Mouse (Mus musculus) large intestine, adult 2 months (tissue): ENCODE measurements around the gene Mgat3. TPM values are rescaled to one million over a fixed set of nuclear protein-coding genes. Genes with fewer than 3 reads are reported as not detected.

Experiments
- DNase-seq: peaks from one replicate; pipeline ENCODE4 v3.0.0-alpha.2; 2012; ENCODE audit warnings: low read depth, low spot score
- WGBS: fragments of 180-500 bp; shearing (Covaris S2); methylation state at CpG from one replicate; pipeline ENCODE4 v1.1.7; 2018; 5-methylcytosine and 5-hydroxymethylcytosine counted together
- polyA plus RNA-seq: library from polyadenylated mRNA; depleted of rRNA; stranded (reverse); fragments of >200 nt; gene quantifications from 2 replicates; pipeline ENCODE4 v1.2.3, GENCODE M21; 2012; rRNA removed

Mgat3 gene
- polyA plus RNA-seq = 41.9 and 56.6 TPM in 2 replicates

DNA sequence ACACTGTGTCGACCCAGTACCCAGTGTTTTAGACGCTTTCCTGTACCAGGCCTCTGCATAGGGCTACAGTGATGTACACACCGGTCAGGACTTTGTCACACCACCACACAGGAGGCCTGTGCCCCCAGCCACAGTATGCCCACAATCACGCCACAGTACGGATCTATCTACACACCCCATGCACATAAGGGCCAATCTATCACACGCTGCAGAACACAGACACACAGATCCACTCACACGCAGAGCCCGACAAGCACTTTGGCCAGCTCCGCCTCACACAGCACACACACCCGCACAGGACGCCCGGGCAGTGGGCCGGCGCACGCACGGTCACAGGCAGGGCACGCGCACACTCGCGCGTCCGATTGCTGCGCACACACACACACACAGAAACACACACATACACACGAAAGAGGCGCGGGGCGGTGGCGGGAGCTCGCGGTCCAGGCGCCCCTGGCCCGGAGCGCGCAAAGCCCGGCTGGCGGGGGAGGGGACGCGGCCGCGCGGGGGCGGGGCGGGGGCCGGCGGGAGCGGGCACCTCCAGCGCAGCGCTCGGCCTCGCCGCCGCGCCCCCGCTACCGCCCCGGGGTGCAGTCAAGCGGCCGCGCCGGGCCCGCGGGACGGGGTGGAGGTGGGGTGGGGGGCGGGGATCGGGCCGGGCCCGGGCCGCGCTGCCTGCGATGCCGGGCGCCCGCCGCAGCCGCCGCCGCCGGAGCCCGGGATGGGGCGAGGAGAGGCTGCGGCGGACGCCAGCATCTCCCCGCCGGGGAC is at the start of gene Mgat3:
Gene Mgat3, plus strand, starts transcription at position 721 of the 771 bp plus-strand sequence.
- DNase-seq = no peak

DNA sequence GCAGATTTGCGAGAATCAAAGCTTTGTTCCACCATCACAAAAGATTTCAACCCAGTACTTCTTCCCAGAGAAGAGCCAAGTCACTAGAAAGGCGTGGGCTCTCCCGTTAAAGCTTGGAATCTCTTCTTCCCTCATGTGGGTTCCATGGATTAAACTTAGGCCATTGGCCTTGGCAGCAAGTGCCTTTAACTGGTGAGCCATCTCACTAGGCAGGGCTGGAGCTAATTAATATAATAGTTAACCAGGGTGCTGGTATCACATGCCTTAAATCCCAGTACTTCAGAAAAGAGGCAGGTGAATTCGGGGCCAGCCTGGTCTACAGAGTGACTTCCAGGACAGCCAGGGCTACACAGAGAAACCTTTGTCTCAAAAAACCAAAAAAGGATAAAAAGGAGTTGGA is 48.9 kb upstream of the Mgat3 start:
- DNase-seq = no peak
- 80% methylated on average over 4 of the region's 4 CpGs for WGBS

More for the DNA sequence above, at the start of gene Mgat3:
- 5% methylated on average over 76 of the region's 85 CpGs for WGBS

DNA sequence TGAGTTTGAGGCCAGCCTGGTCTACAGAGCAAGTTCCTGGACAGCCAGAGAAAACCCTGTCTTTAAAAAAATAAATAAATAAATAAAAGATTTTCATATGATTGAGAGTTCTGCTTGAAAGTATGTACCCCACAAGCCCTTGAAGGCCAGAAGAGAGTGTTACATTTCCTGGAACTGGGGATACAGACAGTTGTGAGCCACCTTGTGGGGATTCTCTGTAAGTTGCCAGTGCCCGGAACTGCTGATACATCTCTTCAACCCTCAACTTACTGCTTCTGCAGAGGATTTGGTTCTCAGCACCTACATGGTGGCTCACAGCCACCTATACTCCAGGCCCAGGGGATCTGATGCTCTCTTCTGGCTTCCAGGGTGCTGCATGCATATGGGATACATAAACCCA is 46.3 kb upstream of the Mgat3 start:
- 43% methylated on average over 1 of the region's 1 CpGs for WGBS
- DNase-seq = no peak

DNA sequence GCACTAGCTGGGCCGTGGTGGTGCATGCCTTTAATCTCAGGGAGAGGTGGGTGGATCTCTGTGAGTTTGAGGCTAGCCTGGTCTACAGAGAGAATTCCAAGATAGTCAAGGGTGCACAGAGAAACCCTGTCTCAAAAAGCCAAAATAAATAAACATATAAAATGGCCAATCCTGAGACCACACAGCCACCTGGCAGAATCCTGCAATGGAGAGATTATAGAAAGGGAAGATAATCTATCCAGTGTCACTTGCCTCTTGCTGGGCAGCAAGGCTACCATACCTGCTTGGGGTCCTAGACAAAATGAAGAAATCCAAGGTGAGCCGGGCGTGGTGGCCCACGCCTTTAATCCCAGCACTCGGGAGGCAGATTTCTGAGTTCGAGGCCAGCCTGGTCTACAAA is 43.5 kb upstream of the Mgat3 start:
- DNase-seq = no peak
- 85% methylated on average over 6 of the region's 6 CpGs for WGBS

DNA sequence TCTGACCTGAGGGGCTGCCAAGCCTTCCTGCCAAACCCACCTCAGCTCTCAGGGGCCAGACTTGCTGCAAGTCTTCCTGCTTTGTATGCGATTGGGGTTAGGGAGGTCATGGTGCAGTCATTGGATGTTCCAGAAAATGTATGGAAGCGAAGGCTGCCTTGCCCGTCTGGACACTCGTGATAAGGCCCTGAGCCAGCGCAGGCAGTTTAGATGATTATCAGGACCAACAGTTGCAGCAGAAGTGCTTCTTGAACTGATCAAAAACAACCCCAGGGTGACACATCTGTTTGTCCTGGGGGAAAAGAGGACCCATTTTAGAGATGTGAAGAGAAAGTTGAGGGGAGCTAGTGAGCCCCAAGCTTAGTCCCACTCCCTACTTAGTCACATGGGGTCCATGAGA is 42.8 kb upstream of the Mgat3 start:
- DNase-seq = no peak
- WGBS = 85% methylated on average over 5 of the region's 5 CpGs

DNA sequence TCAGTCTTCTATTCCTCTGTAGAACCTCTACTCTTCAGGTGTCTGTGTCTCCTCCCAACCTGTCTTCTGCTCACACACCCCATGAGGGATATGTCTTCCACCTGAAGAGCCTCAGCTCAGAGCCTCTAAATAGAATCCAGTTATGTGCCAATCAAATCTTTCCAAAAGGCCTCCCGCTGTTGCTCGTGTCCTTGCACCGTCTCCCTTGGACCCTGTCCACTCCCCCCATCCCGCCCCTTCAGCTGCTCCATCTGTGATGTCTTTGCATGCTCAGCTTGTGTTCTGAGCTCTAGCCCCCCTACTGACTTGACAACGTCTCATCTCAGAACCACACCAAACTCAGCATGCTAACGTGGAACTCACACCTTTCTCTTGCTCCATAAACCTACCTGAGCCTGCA is 42.1 kb upstream of the Mgat3 start:
- 80% methylated on average over 6 of the region's 6 CpGs for WGBS
- DNase-seq = no peak

DNA sequence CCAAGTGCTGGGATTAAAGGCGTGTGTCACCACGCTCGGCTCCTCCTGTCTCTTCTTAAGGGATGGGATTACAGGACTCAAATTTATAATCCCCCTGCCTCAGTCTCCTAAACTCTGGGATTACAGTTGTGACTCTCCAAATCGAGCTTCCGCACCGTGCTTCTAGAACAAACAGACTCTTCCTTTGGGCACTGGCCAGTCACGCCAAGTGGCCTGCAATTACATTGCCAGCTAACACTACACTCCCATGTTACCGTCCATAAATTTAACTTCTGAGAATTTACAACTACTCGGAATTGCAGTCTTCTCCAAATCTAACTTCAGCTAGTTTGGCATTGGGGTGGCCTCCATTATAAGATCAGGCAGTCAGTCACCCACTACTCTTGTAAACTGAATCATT is 41.1 kb upstream of the Mgat3 start:
- WGBS = 42% methylated on average over 9 of the region's 9 CpGs
- no peak for DNase-seq

DNA sequence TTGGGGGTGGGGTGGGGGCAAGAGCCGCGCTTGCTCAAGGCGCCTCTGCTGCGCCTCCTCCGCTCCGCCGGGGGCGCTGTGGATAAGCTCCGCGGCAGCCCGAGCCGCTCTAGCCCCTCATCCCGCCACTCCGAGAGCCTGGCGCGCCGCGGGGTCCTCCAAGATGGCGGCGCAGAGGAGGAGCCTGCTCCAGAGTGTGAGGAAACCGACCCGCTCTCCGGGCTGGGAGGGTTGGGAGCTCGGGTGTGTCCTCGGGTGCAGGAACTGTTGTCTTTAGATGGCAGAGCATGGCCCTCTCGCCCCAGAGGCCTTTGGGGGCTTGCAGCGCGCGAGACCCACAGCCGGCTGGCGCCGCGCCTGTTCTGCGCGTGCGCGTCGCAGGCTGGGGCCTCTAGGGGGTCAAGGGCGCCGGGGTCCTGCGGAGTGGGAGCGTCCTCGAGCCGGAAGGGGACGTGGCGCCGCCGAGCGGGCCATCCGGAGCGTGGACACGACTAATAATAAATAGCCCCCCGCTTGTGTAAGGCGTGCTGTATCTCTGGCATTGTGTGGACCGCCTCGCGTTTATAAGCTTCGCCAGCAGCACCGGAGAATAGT is 40.4 kb upstream of the Mgat3 start, which contains the start of gene Tab1:
Gene Tab1, plus strand, starts transcription at position 135 of the 594 bp plus-strand sequence.
- peak; percentile 62 for DNase-seq
- WGBS = under 1% methylated on average over 59 of the region's 59 CpGs

DNA sequence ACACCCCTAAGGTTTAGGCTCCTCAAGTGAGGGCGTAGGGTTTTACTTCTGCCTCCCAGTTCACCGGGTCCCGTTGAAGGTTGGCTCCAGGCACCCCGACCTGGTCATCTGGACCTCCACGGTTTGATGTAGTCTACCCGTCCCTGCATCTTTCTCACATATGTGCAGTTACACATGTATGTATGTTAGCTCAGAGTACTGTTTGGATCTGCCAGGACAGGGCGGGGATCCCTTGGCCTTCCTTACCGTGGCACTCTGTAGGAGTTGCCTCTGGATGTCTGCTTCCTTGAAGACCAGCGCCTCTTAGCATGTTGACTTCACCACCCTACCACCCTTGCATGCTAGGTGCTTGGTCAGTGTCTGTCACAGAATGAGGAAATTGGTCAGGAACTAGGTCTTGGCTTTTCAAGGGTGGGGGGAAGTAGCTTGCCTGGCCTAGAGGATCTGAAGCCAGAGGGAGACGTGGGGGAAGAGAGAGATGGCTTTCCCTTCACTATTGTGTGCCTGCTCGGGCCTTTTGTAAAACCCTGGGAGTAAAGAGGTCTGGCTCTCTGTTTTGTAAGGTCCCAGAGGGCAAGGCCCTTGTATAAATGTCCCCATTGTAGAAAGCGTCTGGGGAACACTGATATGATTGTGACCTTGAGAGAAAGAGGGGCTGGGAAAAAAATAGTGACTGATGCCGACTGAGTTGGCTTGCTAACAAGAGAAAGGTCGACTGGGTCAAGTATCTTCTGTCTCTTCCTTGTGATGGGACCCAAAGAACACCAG is 39.7 kb upstream of the Mgat3 start:
- WGBS = 2% methylated on average over 14 of the region's 14 CpGs
- DNase-seq = no peak

DNA sequence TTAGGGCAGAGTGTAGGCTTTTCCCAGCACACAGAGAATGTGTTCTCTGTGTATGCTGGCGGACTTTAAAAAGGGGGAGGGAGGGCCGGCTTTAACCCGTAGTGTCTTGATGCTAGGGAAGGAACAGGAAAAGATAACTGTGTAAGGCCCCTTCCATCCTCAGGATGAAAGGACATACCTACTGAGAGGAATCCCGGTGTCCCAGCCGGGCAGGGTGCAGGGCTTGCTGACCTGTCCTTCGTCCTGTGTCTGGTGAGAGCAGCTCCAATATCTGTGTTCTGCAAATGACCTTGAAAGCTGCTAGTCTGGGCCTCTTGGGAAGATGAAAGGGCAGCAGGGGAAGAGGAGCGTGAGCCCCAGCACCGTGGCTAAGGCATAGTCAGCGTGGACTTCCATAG is 39.1 kb upstream of the Mgat3 start:
- WGBS = 43% methylated on average over 9 of the region's 9 CpGs
- no peak for DNase-seq

DNA sequence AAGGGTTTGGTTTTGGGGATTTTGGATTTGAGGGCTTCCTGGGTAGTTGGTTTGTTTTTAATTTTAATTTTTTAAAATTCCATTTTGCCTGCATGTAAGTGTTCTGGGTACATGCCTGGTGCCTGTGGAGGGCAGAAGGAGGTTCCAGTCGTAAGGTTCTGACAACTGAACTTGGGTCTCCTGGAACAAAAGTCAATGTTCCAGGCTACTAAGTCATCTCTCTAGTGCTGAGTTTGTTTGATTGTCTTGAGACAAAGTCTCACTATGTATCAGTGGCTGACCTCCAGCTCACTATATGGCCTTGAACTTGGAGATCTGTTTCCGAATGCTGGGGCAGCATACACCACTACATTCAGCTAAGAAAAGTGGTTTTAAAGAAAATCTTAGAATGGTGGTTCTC is 38.0 kb upstream of the Mgat3 start:
- 81% methylated on average over 2 of the region's 2 CpGs for WGBS
- no peak for DNase-seq

DNA sequence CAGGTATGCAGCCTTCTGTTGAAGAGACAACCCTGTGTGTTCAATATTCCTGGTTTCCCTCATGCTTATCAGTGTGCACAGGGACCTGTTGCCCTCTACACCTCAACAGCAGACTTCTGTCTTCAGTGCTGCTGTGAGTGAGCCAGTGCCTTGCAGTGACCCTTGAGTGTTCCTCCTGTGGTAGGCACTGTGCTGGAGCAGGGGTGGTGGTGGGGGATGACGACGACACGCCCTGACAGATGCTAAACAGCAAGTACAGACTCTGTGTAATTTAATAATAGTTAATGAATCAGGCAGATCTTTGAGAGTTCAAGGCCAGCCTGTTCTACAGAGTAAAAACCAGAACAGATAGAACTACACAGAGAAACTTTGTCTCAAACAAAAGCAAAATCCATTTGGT is 36.9 kb upstream of the Mgat3 start:
- WGBS = 76% methylated on average over 3 of the region's 3 CpGs

DNA sequence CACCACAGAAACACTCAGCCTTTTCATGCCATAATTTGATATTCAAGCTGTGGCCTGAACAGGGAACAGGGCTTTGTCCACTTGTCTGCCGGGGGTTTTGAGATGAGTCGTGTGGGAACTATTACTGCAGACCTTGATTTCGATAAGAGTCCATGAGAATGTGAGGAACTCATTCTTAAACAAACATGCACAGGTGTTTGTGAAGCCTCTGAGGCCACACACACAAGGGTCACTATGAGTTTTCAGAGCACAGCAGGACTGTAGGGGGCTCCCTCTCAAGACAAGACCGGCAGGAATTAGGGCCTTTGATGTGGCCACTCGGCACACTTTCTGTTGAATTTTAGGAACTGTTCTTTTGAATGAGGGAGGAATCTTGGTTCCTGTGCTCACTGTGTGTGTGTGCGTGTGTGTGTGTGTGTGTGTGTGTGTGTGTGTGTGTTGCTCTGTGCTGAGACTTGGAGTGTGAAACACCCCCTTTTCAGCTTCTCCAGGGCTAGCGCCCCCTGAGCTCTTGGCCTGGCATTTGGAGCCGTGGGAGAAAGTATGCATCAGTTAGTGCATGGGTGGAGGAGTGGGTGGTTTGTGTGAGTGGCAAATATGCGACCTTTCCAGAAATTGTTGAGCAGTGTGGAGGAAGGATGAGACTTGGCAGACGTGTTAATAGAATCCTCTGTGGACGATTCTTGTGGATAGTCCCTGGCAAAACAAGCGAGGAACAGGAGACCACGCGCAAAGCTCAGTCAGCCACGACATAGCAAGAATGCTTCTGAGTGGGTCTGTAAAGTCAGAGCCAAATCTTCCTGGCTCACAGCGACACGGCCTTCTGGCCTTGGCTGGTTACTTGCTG is 35.4 kb upstream of the Mgat3 start:
- 60% methylated on average over 17 of the region's 17 CpGs for WGBS
- no peak for DNase-seq

More for the DNA sequence above, 36.9 kb upstream of the Mgat3 start:
- DNase-seq = no peak

DNA sequence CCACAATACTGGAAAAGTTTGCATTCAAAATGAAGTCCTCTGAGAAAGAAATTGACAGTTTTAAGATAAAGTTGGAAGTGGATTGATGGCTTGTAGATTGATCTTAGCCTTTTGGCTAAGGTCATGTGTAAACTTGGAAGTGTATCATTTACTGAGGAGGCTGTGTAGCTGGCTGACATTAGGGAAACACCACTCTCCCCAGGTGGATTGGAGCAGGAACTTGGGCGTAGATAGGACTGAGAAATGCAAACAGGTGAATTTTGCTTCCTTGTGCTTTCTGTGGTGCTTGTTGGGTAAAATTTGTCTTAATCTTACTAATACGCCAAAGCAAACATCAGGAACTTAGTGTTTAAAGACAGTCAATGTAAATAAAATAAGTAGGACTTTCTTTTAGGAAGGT is 33.2 kb upstream of the Mgat3 start:
- WGBS = 36% methylated on average over 2 of the region's 2 CpGs
- no peak for DNase-seq

DNA sequence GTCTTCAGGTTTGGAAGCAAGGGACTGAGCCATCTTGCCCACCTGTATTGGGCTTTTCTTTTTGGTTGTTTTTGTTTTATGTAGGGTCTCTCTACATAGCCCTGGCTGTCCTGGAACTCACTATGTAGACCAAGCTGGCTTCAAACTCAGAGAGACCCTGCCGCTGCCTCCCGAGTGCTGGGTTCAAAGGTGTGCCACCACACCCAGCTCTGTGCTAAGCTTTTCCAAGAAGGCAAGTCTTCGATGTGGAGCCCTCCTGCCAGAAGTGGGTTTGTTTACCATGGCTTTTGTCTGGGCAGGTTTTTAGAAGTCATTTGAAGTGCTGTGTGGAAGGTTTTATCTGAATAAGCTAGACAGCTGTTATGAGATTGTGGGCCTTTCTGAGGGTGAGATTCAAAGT is 32.6 kb upstream of the Mgat3 start:
- 42% methylated on average over 3 of the region's 3 CpGs for WGBS
- DNase-seq = no peak

DNA sequence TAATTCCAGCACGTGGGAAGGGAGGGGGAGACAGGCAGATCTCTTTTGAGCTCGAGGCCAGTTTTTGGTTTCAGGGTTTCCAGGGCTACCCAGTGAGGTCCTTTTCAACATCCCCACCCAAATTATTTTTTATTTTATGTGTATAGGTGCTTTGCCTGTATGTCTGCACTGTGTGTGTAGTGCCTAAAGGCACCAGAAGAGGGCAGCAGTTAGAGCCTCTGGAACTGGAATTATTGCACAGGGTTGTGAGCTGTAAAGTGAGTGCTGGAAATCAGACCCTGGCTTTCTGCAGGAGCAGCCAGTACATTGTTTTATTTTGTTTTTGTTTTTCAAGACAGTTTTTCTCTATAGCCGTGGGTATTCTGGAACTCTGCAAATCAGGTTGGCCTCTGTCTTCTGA is 31.4 kb upstream of the Mgat3 start:
- 96% methylated on average over 3 of the region's 3 CpGs for WGBS
- no peak for DNase-seq

DNA sequence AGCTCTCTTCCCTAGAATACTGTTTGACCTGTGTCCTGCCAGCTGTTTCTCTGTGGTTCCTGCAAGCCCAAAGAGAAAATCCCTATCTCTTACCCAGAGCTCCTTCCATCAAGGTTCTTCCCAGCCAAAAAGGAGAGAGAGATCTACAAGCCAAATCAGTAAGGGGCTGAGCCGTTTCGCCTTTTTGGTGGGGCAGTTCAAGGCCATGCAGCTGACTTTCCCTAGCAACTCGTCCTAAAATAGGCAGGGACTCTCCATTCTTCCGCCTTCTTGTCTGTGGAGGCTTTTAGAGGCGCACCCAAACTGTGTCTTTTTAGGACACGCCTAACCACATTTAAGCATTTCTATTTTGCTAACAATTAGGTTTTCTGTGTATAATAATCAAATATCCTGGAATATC is 29.8 kb upstream of the Mgat3 start:
- DNase-seq = no peak
- 82% methylated on average over 6 of the region's 6 CpGs for WGBS

DNA sequence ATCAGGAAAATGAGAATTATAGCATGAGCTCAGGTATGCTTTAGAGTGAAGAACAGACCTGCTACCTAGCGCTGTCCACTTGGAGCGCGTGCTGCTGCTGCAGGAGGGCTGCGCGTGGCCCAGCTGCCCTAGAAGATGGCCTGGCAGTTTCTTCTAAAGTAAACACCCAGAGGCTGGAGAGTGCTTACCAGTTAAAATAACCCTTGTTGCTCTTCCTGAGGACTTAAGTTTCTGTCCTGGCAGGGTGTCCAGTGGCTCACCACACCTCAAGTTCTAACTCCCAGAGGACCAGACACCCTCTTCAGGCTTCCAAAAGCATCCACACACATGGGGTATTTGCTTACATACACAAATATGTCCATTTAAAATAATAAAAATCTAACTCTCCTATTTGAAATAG is 28.1 kb upstream of the Mgat3 start:
- WGBS = 92% methylated on average over 5 of the region's 5 CpGs
- DNase-seq = no peak

DNA sequence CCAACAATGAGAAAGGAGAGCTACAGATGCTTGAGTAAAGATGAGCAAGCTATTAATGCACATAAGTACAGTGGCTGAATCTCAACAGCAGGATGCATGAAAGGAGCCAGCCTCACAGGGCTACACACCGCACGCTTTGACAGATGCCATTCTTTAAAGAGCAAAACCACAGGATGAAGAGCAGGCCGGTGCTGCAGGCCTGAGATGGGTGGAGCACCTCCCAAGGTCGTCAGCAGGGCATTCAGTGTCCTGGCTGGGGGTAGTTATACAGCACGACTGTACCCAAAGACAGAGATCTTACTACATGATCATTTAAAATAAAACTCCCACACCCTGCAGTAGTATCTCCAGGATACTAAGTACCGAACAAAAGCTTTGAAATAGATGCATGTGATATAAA is 27.4 kb upstream of the Mgat3 start:
- no peak for DNase-seq
- 55% methylated on average over 6 of the region's 6 CpGs for WGBS

DNA sequence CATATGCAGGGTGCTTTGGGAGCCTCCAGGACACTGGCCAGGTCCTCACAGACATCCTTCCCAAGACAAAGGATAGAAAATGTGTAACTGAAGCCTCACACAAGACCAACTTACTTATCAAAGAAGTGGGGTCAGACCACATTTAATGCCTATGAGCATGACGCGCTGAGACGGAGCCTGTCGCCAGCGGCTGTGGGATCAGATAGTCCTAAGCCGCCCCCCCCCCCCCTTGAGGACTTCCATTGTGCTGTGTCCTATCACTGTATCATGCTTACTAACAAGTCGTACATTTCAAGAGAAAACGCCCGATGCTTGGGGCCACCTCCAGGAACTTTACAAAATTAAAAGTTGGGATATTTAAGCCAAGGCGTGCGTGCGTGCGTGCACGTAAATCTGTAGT is 26.4 kb upstream of the Mgat3 start:
- 92% methylated on average over 14 of the region's 14 CpGs for WGBS
- DNase-seq = no peak
